Mouse (Mus musculus) MEL (cell line): ENCODE results near the gene Harbi1.

Experiments
- CHD2 ChIP-seq: IDR thresholded peaks from 2 replicates; pipeline ENCODE4 v1.6.1; 2011; ENCODE audit warnings: low read length, improper control_type of control experiment
- CTCF ChIP-seq, 3 experiments: IDR thresholded peaks in 2 of 3; conservative IDR thresholded peaks in 1 of 3; 2 replicates each; pipeline ENCODE4 v1.5.1; 2011 to 2012; ENCODE audit warnings: low read length in 3 of 3, low read depth in 2 of 3, mild to moderate bottlenecking in 2 of 3, improper control_type of control experiment in 1 of 3, inconsistent platforms in 1 of 3, mixed read lengths in 1 of 3, moderate library complexity in 1 of 3; ENCODE audit not compliant: control insufficient read depth in 1 of 3, insufficient read depth in 1 of 3, poor library complexity in 1 of 3, severe bottlenecking in 1 of 3
- E2F4 ChIP-seq: IDR thresholded peaks from 2 replicates; pipeline ENCODE4 v1.6.1; 2011; ENCODE audit warnings: low read depth, low read length, improper control_type of control experiment, borderline replicate concordance
- EP300 ChIP-seq, 2 experiments: IDR thresholded peaks; 2 replicates each; pipeline ENCODE4 v1.6.1; 2011; ENCODE audit warnings: improper control_type of control experiment in 2 of 2, low read length in 2 of 2, low read depth in 1 of 2, mild to moderate bottlenecking in 1 of 2
- HCFC1 ChIP-seq: IDR thresholded peaks from 2 replicates; pipeline ENCODE4 v1.6.1; 2012; ENCODE audit warnings: low read depth, mild to moderate bottlenecking, inconsistent platforms, low read length, improper control_type of control experiment, moderate library complexity
- KAT2A ChIP-seq: conservative IDR thresholded peaks from 2 replicates; pipeline ENCODE4 v1.6.1; 2012; ENCODE audit warnings: low read depth, low read length, improper control_type of control experiment, inconsistent platforms
- POLR2A ChIP-seq, 2 experiments: IDR thresholded peaks; 2 replicates each; pipeline ENCODE4 v1.6.1; 2011 to 2012; ENCODE audit warnings: low read length in 2 of 2, mild to moderate bottlenecking in 2 of 2, control low read depth in 1 of 2, improper control_type of control experiment in 1 of 2, low read depth in 1 of 2, moderate library complexity in 1 of 2; ENCODE audit not compliant: control insufficient read depth in 1 of 2, insufficient read depth in 1 of 2, poor library complexity in 1 of 2
- POLR2AphosphoS5 ChIP-seq: IDR thresholded peaks from 2 replicates; pipeline ENCODE4 v1.6.1; 2012; ENCODE audit warnings: low read depth, borderline replicate concordance, mild to moderate bottlenecking, inconsistent platforms, low read length, moderate library complexity, mixed read lengths
- TBP ChIP-seq: IDR thresholded peaks from 2 replicates; pipeline ENCODE4 v1.8.0; 2011; ENCODE audit warnings: low read depth, low read length, improper control_type of control experiment
- USF1 ChIP-seq: IDR thresholded peaks from 2 replicates; pipeline ENCODE4 v1.6.1; 2014; ENCODE audit warnings: low read depth, mild to moderate bottlenecking, inconsistent platforms, low read length, improper control_type of control experiment, moderate library complexity
- USF2 ChIP-seq, 2 experiments: IDR thresholded peaks; 2 replicates each; pipeline ENCODE4 v1.6.1; 2011 to 2012; ENCODE audit warnings: improper control_type of control experiment in 2 of 2, low read length in 2 of 2, borderline replicate concordance in 1 of 2, inconsistent platforms in 1 of 2, low read depth in 1 of 2, mild to moderate bottlenecking in 1 of 2; ENCODE audit not compliant: insufficient read depth in 1 of 2
- ZC3H11A ChIP-seq: IDR thresholded peaks from 2 replicates; pipeline ENCODE4 v1.6.1; 2012; ENCODE audit warnings: low read depth, mild to moderate bottlenecking, inconsistent platforms, low read length, improper control_type of control experiment

- TF ChIP-seq CTCF (IDR thresholded peaks at IDR 0.05 in 2 of 3, conservative IDR thresholded peaks at IDR 0.05 in 1 of 3; ENCODE audit: control insufficient read depth in 1 of 3, insufficient read depth in 1 of 3, low read depth in 2 of 3, low read length in 3 of 3, poor library complexity in 1 of 3, severe bottlenecking in 1 of 3) (no peak), USF2 (IDR thresholded peaks at IDR 0.05; ENCODE audit: borderline replicate concordance in 1 of 2, insufficient read depth in 1 of 2, low read depth in 1 of 2, low read length in 2 of 2) (no peak), POLR2A (IDR thresholded peaks at IDR 0.05; ENCODE audit: control insufficient read depth in 1 of 2, insufficient read depth in 1 of 2, low read depth in 1 of 2, low read length in 2 of 2, poor library complexity in 1 of 2) (no peak), CHD2 (no peak), ZC3H11A (no peak), USF1 (no peak), TBP (no peak), HCFC1 (no peak), EP300 (IDR thresholded peaks at IDR 0.05; ENCODE audit: low read depth in 1 of 2, low read length in 2 of 2) (no peak), E2F4 (no peak), KAT2A (no peak), POLR2AphosphoS5 (no peak)
Observed at GRCm38 (mm10) chr2:91673587-91673986, 37.1 kb upstream of the Harbi1 start.
